In the genomic region with DNA sequence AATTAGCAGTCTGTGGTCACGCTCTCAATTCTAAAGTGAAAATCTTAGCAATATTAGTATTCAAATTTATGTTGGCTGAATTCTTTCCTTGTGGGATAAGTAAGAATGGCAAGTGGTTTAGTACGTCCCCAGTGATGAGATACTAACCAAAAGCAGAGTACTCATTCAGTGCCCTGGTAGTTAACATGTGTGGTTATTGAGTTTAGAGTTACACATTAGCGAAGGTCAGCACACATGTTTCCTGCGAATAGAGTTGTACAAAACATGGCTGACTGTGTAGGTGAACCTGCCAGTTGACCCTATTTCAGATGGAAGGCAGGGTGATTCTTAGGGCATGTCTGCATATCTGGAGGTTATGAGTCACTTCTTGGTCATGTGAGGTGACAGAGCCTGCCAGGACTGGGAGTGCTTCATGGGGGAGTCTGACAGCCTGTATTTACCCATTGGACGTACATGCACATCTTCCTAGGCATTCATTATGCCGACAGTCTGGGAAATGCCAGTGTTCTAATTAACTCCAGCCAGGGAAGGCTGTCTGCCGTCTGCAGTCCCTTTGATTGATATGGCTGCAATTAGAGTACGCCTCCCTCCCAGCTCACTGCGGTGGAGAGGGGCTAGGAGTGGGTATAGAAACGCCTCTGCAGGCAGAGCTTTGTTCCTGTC, we compare ENCODE assay signal across 10 mouse cellular contexts.
A peak's percentile ranks its signal among the peaks of the same experiment; 100 is the strongest.
DNase-seq lines count a peak whose midpoint lies in the region; ATAC-seq and TF ChIP-seq lines count a peak whose summit lies in the region.
"Had no signal": no experiment of that assay in that cellular context is flagged by ENCODE, and none has a peak within 500 bp of the region (broad histone marks: within the 10 kb centered on the region; RNA-seq: fewer than 3 reads in every experiment).

No protein-coding gene starts in this region.

- H3K36me3 ChIP-seq in embryonic facial prominence, embryonic 10.5 days (replicated peaks) = no peaks in the 10 kb centered on the region
- H3K36me3 ChIP-seq in hindbrain, embryonic 16.5 days (ENCODE audit: control insufficient read depth, insufficient read depth, low read length) = no peaks in the 10 kb centered on the region
- no peaks in the 10 kb centered on the region for H3K36me3 ChIP-seq in neural tube, embryonic 14.5 days (ENCODE audit: control insufficient read depth, insufficient read depth, low read length)
- H3K36me3 ChIP-seq in liver, postnatal 0 days (replicated peaks; ENCODE audit: insufficient read depth, low read length) = no peaks in the 10 kb centered on the region

- H3K27ac ChIP-seq in layer of hippocampus, adult 2 months = no peak overlapping the region
- no peak overlapping the region for H3K27ac ChIP-seq in embryonic facial prominence, embryonic 10.5 days (replicated peaks)
- H3K27ac ChIP-seq in hindbrain, embryonic 16.5 days (ENCODE audit: low read depth, low read length) = no peak overlapping the region; the same call in 1 of the 2 replicates
- peak overlapping the region; percentile 52 for H3K27ac ChIP-seq in neural tube, embryonic 14.5 days (ENCODE audit: low read depth, low read length)
- H3K27ac ChIP-seq in liver, postnatal 0 days (ENCODE audit: low read depth) = no peak overlapping the region

- H3K4me1 ChIP-seq in embryonic facial prominence, embryonic 10.5 days = peaks cover 17% of the 10 kb centered on the region
- H3K4me1 ChIP-seq in hindbrain, embryonic 16.5 days (ENCODE audit: control insufficient read depth, insufficient read depth, low read depth, low read length) = peaks cover 6% of the 10 kb centered on the region; the same call in 1 of the 2 replicates
- H3K4me1 ChIP-seq in neural tube, embryonic 14.5 days (ENCODE audit: control insufficient read depth, insufficient read depth, low read length) = no peaks in the 10 kb centered on the region
- H3K4me1 ChIP-seq in liver, postnatal 0 days (ENCODE audit: insufficient read depth) = no peaks in the 10 kb centered on the region

- DNase-seq in layer of hippocampus, adult 2 months (ENCODE audit: low spot score in 2 of 2) = peak; percentile 14 to 29
- DNase-seq in layer of hippocampus, adult 9-10 months (ENCODE audit: low spot score) = no peak
- DNase-seq in embryonic facial prominence, embryonic 10.5 days (ENCODE audit: low spot score) = peak; percentile 28
- no peak for DNase-seq in thymus, postnatal 10 days (ENCODE audit: low spot score in 2 of 2)
- DNase-seq in cerebellum, postnatal 25 days = no peak
- DNase-seq in liver, postnatal 0 days = no peak
- DNase-seq: cerebellum, adult 2 months; gastrocnemius, postnatal 36 days had no signal

- no peak overlapping the region for H3K4me3 ChIP-seq in layer of hippocampus, adult 2 months
- H3K4me3 ChIP-seq in embryonic facial prominence, embryonic 10.5 days = no peak overlapping the region
- no peak overlapping the region for H3K4me3 ChIP-seq in hindbrain, embryonic 16.5 days (ENCODE audit: low read length)
- no peak overlapping the region for H3K4me3 ChIP-seq in neural tube, embryonic 14.5 days (ENCODE audit: low read depth, low read length)
- no peak overlapping the region for H3K4me3 ChIP-seq in liver, postnatal 0 days (ENCODE audit: low read depth, low read length)

- H3K9me3 ChIP-seq in embryonic facial prominence, embryonic 10.5 days = no peaks in the 10 kb centered on the region
- H3K9me3 ChIP-seq in hindbrain, embryonic 16.5 days (ENCODE audit: control insufficient read depth, low read length) = no peaks in the 10 kb centered on the region
- H3K9me3 ChIP-seq in neural tube, embryonic 14.5 days (ENCODE audit: control insufficient read depth, low read length) = no peaks in the 10 kb centered on the region
- H3K9me3 ChIP-seq in liver, postnatal 0 days (ENCODE audit: low read length) = no peaks in the 10 kb centered on the region

- 38% methylated on average over 10 of the region's 10 CpGs for WGBS in embryonic facial prominence, embryonic 10.5 days
- 33% methylated on average over 10 of the region's 10 CpGs for WGBS in hindbrain, embryonic 16.5 days
- 35% methylated on average over 10 of the region's 10 CpGs for WGBS in neural tube, embryonic 14.5 days
- 67% methylated on average over 10 of the region's 10 CpGs for WGBS in liver, postnatal 0 days (ENCODE audit: insufficient replicate concordance)

- no peak overlapping the region for H3K9ac ChIP-seq in hindbrain, embryonic 16.5 days (ENCODE audit: low read depth, low read length)
- no peak overlapping the region for H3K9ac ChIP-seq in neural tube, embryonic 14.5 days (replicated peaks; ENCODE audit: low read depth, low read length)
- H3K9ac ChIP-seq in liver, postnatal 0 days (replicated peaks) = no peak overlapping the region

- no peaks in the 10 kb centered on the region for H3K27me3 ChIP-seq in embryonic facial prominence, embryonic 10.5 days (replicated peaks; ENCODE audit: low read depth, poor library complexity, severe bottlenecking)
- H3K27me3 ChIP-seq in hindbrain, embryonic 16.5 days (replicated peaks; ENCODE audit: control insufficient read depth, insufficient read depth, low read length) = no peaks in the 10 kb centered on the region
- H3K27me3 ChIP-seq in neural tube, embryonic 14.5 days (ENCODE audit: control insufficient read depth, insufficient read depth, low read length) = no peaks in the 10 kb centered on the region
- no peaks in the 10 kb centered on the region for H3K27me3 ChIP-seq in liver, postnatal 0 days (ENCODE audit: insufficient read depth, low read length)

- peak; percentile 81 for ATAC-seq in hindbrain, embryonic 16.5 days
- peak; percentile 89 for ATAC-seq in neural tube, embryonic 14.5 days (ENCODE audit: low read depth)
- no peak for ATAC-seq in liver, postnatal 0 days

- H3K4me2 ChIP-seq in hindbrain, embryonic 16.5 days (ENCODE audit: low read length) = no peak overlapping the region
- H3K4me2 ChIP-seq in neural tube, embryonic 14.5 days (ENCODE audit: low read depth, low read length) = no peak overlapping the region
- no peak overlapping the region for H3K4me2 ChIP-seq in liver, postnatal 0 days (ENCODE audit: low read depth, low read length)

- TF ChIP-seq CTCF in layer of hippocampus, adult 2 months (conservative IDR thresholded peaks at IDR 0.05) = no peak
- TF ChIP-seq CTCF in liver, postnatal 0 days (IDR thresholded peaks at IDR 0.05; ENCODE audit: low read depth) = no peak

- TF ChIP-seq EP300 in liver, postnatal 0 days (IDR thresholded peaks at IDR 0.05; ENCODE audit: low read depth) = no peak

Comparison
In these comparisons a context has a peak if more than half of its experiments do, and no peak if none do; other contexts are left out.
1. DNase-seq: peak in layer of hippocampus, adult 2 months (2 of 2) and embryonic facial prominence, embryonic 10.5 days (single experiment); none in layer of hippocampus, adult 9-10 months (single experiment), thymus, postnatal 10 days (0 of 2), cerebellum, postnatal 25 days (0 of 2) and liver, postnatal 0 days (single experiment).